Mouse (Mus musculus) hindbrain, embryonic 11.5 days (tissue): ENCODE measurements around the gene Stard13. TPM values are rescaled to one million over a fixed set of nuclear protein-coding genes. Genes with fewer than 3 reads are reported as not detected.

Experiments used
- ATAC-seq: fragments of 200-750 bp; cut with Nextera tagmentation; 2 replicates; pipeline ENCODE4 v1.8.0; 2017; ENCODE audit warnings: mild to moderate bottlenecking, moderate TSS enrichment, moderate library complexity; ENCODE audit not compliant: low FRiP score
- DNase-seq: peaks from one replicate; pipeline ENCODE4 v3.0.0-alpha.2; 2015; ENCODE audit warnings: low spot score
- H3K27ac ChIP-seq: fragments of 300-500 bp; sonication (generic); 2 replicates; pipeline ENCODE4 v1.5.1; 2014; ENCODE audit warnings: mild to moderate bottlenecking, low read depth, low read length
- H3K27me3 ChIP-seq: fragments of 300-500 bp; sonication (generic); 2 replicates; pipeline ENCODE4 v1.6.1; 2014; ENCODE audit warnings: mild to moderate bottlenecking, low read length, moderate library complexity, mixed read lengths; ENCODE audit not compliant: control insufficient read depth, insufficient read depth
- H3K36me3 ChIP-seq: fragments of 300-500 bp; sonication (generic); 2 replicates; pipeline ENCODE4 v1.6.1; 2014; ENCODE audit warnings: mild to moderate bottlenecking, low read length, moderate library complexity, mixed read lengths; ENCODE audit not compliant: control insufficient read depth, insufficient read depth
- H3K4me1 ChIP-seq: fragments of 300-500 bp; sonication (generic); replicated peaks from 2 replicates; pipeline ENCODE4 v1.6.1; 2014; ENCODE audit warnings: low read length, mixed read lengths; ENCODE audit not compliant: control insufficient read depth, insufficient read depth
- H3K4me2 ChIP-seq: fragments of 300-500 bp; sonication (generic); replicated peaks from 2 replicates; pipeline ENCODE4 v1.6.1; 2014; ENCODE audit warnings: mild to moderate bottlenecking, low read depth, low read length
- H3K4me3 ChIP-seq: fragments of 300-500 bp; sonication (generic); 2 replicates; pipeline ENCODE4 v1.5.1; 2014; ENCODE audit warnings: low read depth, low read length
- H3K9ac ChIP-seq: fragments of 300-500 bp; sonication (generic); 2 replicates; pipeline ENCODE4 v1.6.1; 2014; ENCODE audit warnings: low read depth, low read length
- H3K9me3 ChIP-seq: fragments of 300-500 bp; sonication (generic); 2 replicates; pipeline ENCODE4 v1.6.1; 2016; ENCODE audit warnings: low read length; ENCODE audit not compliant: control insufficient read depth
- WGBS: fragments of 180-500 bp; shearing (Covaris S2); extraction: QIAGEN DNeasy Blood & Tissue Kit; methylation state at CpG from one replicate; pipeline ENCODE4 v1.1.7; 2014; 5-methylcytosine and 5-hydroxymethylcytosine counted together
- polyA plus RNA-seq: library from polyadenylated mRNA; unstranded; fragments of >200 nt; fragmentation: Nextera tagmentation; extraction: Ambion mirVana; gene quantifications from 2 replicates; pipeline ENCODE4 v1.2.1, GENCODE M21; 2014

The Stard13 gene
- polyA plus RNA-seq, 1 experiment from 2014 or later = 4.3 TPM

DNA sequence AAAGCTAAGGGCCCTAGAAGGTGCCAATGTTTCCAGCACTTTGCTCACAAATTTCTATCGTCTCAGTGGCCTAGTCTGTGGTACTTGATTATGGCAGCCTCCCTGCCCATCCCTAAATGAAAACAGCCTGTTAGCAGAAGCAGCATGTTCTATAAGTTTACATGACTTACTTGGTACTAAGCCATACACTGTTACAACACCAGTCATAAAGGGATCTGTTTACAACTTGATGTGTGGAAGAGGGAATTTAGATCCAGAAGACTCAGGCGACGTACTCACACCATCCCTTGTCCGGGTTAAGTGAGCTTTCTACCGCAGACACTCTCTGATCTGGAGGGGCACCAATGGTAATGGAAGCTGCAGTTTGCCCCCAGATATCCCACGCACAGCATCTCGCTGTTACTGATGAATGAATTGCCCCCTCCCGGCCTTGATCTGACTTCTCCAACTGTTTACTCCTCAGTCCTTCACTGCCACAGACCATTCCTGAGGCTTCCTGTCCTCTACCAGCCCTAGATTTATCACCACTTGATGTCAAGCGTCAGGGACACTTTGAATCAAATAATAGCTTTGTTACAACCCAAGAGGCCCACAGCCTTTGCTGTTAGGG lies 53.4 kb downstream of the Stard13 start:
- Histone ChIP-seq H3K9ac (no peak overlapping the region), H3K27ac (no peak overlapping the region), H3K4me1 (no peaks in the 10 kb centered on the region), H3K36me3 (no peaks in the 10 kb centered on the region), H3K27me3 (no peaks in the 10 kb centered on the region), H3K4me3 (no peak overlapping the region), H3K9me3 (no peaks in the 10 kb centered on the region), H3K4me2 (no peak overlapping the region)
- no peak for DNase-seq
- no peak for ATAC-seq
- 92% methylated on average over 9 of the region's 9 CpGs for whole genome bisulfite sequencing

DNA sequence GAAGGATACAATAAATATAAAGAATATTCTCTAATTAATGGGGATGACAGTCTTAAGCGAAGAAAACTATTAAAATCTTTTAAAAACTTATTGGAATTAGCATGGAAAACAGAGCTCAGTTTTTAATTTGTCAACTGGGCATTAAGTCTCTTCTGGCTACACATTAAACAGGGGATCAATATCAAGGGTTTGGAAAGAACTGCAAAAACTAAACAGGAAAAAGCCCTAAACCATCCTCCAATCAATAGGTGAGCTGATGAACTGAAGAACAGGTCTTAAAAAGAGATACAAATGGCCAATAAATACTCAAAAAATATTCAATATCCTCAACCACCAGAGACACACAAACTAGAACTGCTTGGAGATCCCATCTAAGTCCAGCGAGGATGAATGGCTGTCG lies 56.5 kb downstream of the Stard13 start:
- WGBS = 88% methylated on average over 3 of the region's 3 CpGs
- Histone ChIP-seq H3K27me3 (no peaks in the 10 kb centered on the region), H3K4me1 (no peaks in the 10 kb centered on the region), H3K9ac (no peak overlapping the region), H3K4me3 (no peak overlapping the region), H3K9me3 (no peaks in the 10 kb centered on the region), H3K27ac (no peak overlapping the region), H3K36me3 (no peaks in the 10 kb centered on the region), H3K4me2 (no peak overlapping the region)
- ATAC-seq (no peak), DNase-seq (no peak)

DNA sequence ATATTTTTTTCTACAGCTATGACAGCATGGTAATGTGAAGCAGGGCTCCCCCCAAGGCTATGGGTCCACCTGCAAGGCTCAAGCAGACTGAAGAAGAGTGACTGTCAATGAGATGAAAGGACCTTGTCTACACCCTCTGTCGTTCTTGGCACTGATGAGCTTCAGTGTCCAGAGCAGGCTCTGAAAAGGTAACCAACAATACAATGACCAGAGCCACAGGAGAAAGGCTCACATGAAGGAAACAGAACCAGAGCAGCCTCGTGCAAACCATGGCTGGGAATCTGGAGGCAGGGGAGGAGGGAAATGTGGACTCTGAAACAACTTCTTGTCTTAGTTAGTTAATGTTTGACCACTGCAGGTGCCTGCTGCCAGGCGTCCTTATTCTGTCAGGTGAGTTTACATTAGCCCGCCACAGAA lies 57.7 kb downstream of the Stard13 start:
- WGBS = 82% methylated on average over 4 of the region's 4 CpGs
- ATAC-seq (no peak), DNase-seq (no peak)
- H3K9me3 ChIP-seq = no peaks in the 10 kb centered on the region
- H3K27me3 ChIP-seq = no peaks in the 10 kb centered on the region
- no peaks in the 10 kb centered on the region for H3K36me3 ChIP-seq
- H3K4me3 ChIP-seq = no peak overlapping the region
- H3K4me2 ChIP-seq = no peak overlapping the region
- no peak overlapping the region for H3K27ac ChIP-seq
- H3K4me1 ChIP-seq = no peaks in the 10 kb centered on the region
- H3K9ac ChIP-seq = no peak overlapping the region

- ATAC-seq (no peak), DNase-seq (no peak)
- Histone ChIP-seq H3K27ac (no peak overlapping the region), H3K9me3 (no peaks in the 10 kb centered on the region), H3K9ac (no peak overlapping the region), H3K4me3 (no peak overlapping the region), H3K4me2 (no peak overlapping the region), H3K4me1 (no peaks in the 10 kb centered on the region), H3K27me3 (no peaks in the 10 kb centered on the region), H3K36me3 (no peaks in the 10 kb centered on the region)
- WGBS = 78% methylated on average over 7 of the region's 7 CpGs
These were observed 58.9 kb downstream of the Stard13 start for GRCm38 (mm10) chr5:151174485-151175460.

- Histone ChIP-seq H3K4me1 (no peaks in the 10 kb centered on the region), H3K36me3 (no peaks in the 10 kb centered on the region), H3K27me3 (no peaks in the 10 kb centered on the region), H3K27ac (no peak overlapping the region), H3K9me3 (no peaks in the 10 kb centered on the region), H3K9ac (no peak overlapping the region), H3K4me3 (no peak overlapping the region), H3K4me2 (no peak overlapping the region)
- no peak for DNase-seq
- no peak for ATAC-seq
- WGBS = 90% methylated on average over 1 of the region's 1 CpGs
These were observed 59.9 kb downstream of the Stard13 start for GRCm38 (mm10) chr5:151173774-151174173.

DNA sequence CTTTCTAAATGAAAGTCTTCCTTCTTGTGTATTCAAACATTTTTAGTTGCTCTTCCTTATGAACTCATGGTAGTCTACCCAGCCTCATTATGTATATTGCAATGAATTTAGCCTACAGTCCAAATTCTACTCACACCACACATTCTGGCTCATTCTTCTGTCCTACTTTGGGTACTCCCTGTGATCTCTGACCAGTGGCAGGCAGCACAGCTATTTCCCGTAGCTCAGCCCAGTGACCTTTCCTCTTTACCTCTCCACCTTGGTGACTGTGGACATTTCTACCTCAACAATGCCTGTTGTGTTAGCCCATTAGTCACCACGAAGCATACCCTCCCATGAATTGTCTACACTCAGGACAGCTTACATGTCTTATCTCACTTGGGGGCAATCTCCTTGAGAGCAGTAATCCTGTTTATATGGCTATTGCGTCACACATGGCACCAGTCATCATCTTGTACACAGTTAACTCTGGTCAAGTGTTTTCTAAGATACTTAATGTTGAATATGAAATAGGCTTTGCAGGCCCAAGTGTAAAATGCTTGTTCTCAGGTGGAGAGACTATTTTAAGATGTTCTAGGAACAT lies 63.4 kb downstream of the Stard13 start:
- Histone ChIP-seq H3K27ac (no peak overlapping the region), H3K27me3 (no peaks in the 10 kb centered on the region), H3K4me3 (no peak overlapping the region), H3K36me3 (no peaks in the 10 kb centered on the region), H3K9ac (no peak overlapping the region), H3K4me2 (no peak overlapping the region), H3K4me1 (no peaks in the 10 kb centered on the region), H3K9me3 (no peaks in the 10 kb centered on the region)
- no peak for DNase-seq
- 85% methylated on average over 3 of the region's 3 CpGs for WGBS
- no peak for ATAC-seq

- H3K9me3 ChIP-seq = no peaks in the 10 kb centered on the region
- H3K9ac ChIP-seq = no peak overlapping the region
- no peaks in the 10 kb centered on the region for H3K36me3 ChIP-seq
- H3K4me2 ChIP-seq = no peak overlapping the region
- WGBS = 92% methylated on average over 3 of the region's 3 CpGs
- no peaks in the 10 kb centered on the region; the same call in 1 of the 2 replicates for H3K4me1 ChIP-seq
- no peaks in the 10 kb centered on the region for H3K27me3 ChIP-seq
- H3K27ac ChIP-seq = no peak overlapping the region
- DNase-seq (no peak), ATAC-seq (no peak)
- H3K4me3 ChIP-seq = no peak overlapping the region
These were observed 65.4 kb downstream of the Stard13 start for GRCm38 (mm10) chr5:151168191-151168590.

- no peaks in the 10 kb centered on the region; the same call in 1 of the 2 replicates for H3K4me1 ChIP-seq
- no peak overlapping the region for H3K4me3 ChIP-seq
- no peak for ATAC-seq
- 80% methylated on average over 6 of the region's 6 CpGs for WGBS
- no peak for DNase-seq
- H3K4me2 ChIP-seq = no peak overlapping the region
- no peaks in the 10 kb centered on the region for H3K36me3 ChIP-seq
- no peak overlapping the region for H3K27ac ChIP-seq
- H3K9me3 ChIP-seq = no peaks in the 10 kb centered on the region
- no peaks in the 10 kb centered on the region for H3K27me3 ChIP-seq
- H3K9ac ChIP-seq = no peak overlapping the region
These were observed 66.0 kb downstream of the Stard13 start for GRCm38 (mm10) chr5:151167641-151168040.
